Mouse (Mus musculus) testis, adult 2 months (tissue): Measurements from ENCODE around the gene Atxn1.

Experiments
- CTCF ChIP-seq: fragments of 200-500 bp; IDR thresholded peaks from 2 replicates; pipeline ENCODE4 v1.5.1; 2012; ENCODE audit warnings: low read depth, mild to moderate bottlenecking, inconsistent platforms, low read length, moderate library complexity; ENCODE audit not compliant: control insufficient read depth, insufficient read depth, insufficient replicate concordance
- POLR2A ChIP-seq: fragments of 200-500 bp; IDR thresholded peaks from 2 replicates; pipeline ENCODE4 v1.6.1; 2012; ENCODE audit warnings: low read depth, mild to moderate bottlenecking, inconsistent platforms, low read length, moderate library complexity; ENCODE audit not compliant: control insufficient read depth

DNA sequence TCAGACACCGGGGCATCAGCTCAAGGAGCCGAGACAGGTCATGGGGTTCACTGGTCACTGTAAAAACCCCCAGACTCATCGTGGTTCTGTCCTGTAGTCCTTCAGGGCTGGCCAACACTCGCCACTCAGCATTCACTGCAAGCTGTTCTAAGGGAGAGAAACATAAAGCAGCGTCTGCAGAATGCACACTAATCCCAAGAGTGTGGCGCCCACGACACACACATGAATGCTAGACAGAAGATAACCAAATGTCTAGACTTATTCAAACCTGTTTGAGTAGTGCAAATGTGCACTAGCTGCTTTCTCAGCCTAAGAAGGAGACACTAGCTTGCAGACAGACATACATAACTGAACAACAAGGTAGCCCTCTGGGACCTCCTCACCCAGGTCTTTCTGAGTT, 321.9 kb downstream of the Atxn1 start:
- TF ChIP-seq POLR2A (no peak), CTCF (no peak)
